Mouse (Mus musculus): ENCODE measurements around the gene Col23a1.

GRCm38 (mm10) chr11:51590002-51590401, 300.3 kb downstream of the Col23a1 start:
- TF ChIP-seq POLR2A (IDR thresholded peaks at IDR 0.05; ENCODE audit: insufficient read depth, low read depth, low read length) (no peak), CTCF (IDR thresholded peaks at IDR 0.05) (no peak)

Measured in heart, adult 2 months (tissue).